ENCODE assay signal across 10 mouse cellular contexts in the genomic region with DNA sequence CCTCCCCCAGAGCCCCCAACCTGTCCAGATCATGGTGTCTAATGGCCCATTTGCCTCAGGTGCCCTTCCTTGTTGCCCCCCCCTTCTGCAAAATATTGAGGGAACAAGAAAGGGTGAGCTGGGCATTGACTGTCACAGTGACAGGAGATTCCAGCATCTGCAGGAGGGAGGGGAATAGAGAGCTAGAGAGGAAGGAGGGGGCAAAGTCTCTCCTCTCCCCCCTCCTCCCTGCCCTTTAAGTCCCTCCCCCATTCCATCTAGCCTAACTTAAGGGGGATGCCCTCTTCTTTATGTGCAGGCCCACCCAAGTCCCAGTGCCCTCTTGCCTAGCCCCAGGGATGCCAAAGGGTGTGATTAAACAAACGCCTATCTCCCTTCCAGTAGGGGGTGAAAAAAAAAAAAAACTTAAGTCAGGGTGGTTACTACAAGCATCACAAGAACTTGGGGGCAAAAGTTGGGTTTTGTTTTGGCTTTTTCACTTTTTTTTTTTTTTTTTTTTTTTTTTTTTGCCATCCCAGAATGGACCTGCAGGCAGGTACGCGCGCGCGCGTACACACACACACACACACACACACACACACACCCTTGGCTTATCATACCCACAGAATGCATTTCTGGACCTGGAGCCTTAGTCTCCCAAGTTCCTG.
DNase-seq lines count a peak whose midpoint lies in the region; ATAC-seq and TF ChIP-seq lines count a peak whose summit lies in the region.
"Had no signal": no experiment of that assay in that cellular context is flagged by ENCODE, and none has a peak within 500 bp of the region (broad histone marks: within the 10 kb centered on the region; RNA-seq: fewer than 3 reads in every experiment).

No protein-coding gene starts in this region.

- peaks cover 23% of the 10 kb centered on the region for H3K4me1 ChIP-seq in heart, embryonic 16.5 days (ENCODE audit: control insufficient read depth, insufficient read depth, low read length)
- H3K4me1 ChIP-seq in forebrain, embryonic 14.5 days (ENCODE audit: control insufficient read depth, insufficient read depth, low read length), result peaks cover 28% of the 10 kb centered on the region
- H3K4me1 ChIP-seq in midbrain, embryonic 11.5 days (ENCODE audit: control insufficient read depth, insufficient read depth, low read length), result peaks cover 21% of the 10 kb centered on the region

- no peak overlapping the region for H3K9ac ChIP-seq in heart, embryonic 16.5 days (ENCODE audit: low read length)
- no peak overlapping the region for H3K9ac ChIP-seq in forebrain, embryonic 14.5 days (ENCODE audit: low read length)
- H3K9ac ChIP-seq in midbrain, embryonic 11.5 days (ENCODE audit: low read length), result no peak overlapping the region

- H3K9me3 ChIP-seq in heart, embryonic 16.5 days (replicated peaks; ENCODE audit: control insufficient read depth, low read length), result no peaks in the 10 kb centered on the region
- no peaks in the 10 kb centered on the region for H3K9me3 ChIP-seq in forebrain, embryonic 14.5 days (replicated peaks; ENCODE audit: control insufficient read depth, low read length)
- no peaks in the 10 kb centered on the region for H3K9me3 ChIP-seq in midbrain, embryonic 11.5 days (ENCODE audit: control insufficient read depth, low read length)

- 0% methylated on average over 7 of the region's 7 CpGs for WGBS in heart, embryonic 16.5 days
- 0% methylated on average over 7 of the region's 7 CpGs for WGBS in forebrain, embryonic 14.5 days
- 0% methylated on average over 7 of the region's 7 CpGs for WGBS in midbrain, embryonic 11.5 days

- no peak for ATAC-seq in heart, embryonic 16.5 days (replicated peaks; ENCODE audit: extremely low read depth, insufficient read depth, low FRiP score)
- no peak for ATAC-seq in forebrain, embryonic 14.5 days
- ATAC-seq in midbrain, embryonic 11.5 days (ENCODE audit: low FRiP score), result no peak
- no peak for ATAC-seq in megakaryocyte-erythroid progenitor cell, adult 5-6 weeks (replicated peaks; ENCODE audit: low FRiP score, low TSS enrichment, poor library complexity, severe bottlenecking)

- no peak for TF ChIP-seq POLR2A in brain, embryonic 14.5 days (IDR thresholded peaks at IDR 0.05; ENCODE audit: borderline replicate concordance, extremely low read depth, insufficient read depth, insufficient read length, poor library complexity, severe bottlenecking)

- no peaks in the 10 kb centered on the region for H3K36me3 ChIP-seq in heart, embryonic 16.5 days (ENCODE audit: control insufficient read depth, insufficient read depth)
- no peaks in the 10 kb centered on the region for H3K36me3 ChIP-seq in forebrain, embryonic 14.5 days (ENCODE audit: control insufficient read depth, insufficient read depth, low read length)
- no peaks in the 10 kb centered on the region for H3K36me3 ChIP-seq in midbrain, embryonic 11.5 days (ENCODE audit: control insufficient read depth, insufficient read depth, low read length)

- intact Hi-C loops in heart, postnatal 36 days (cut with DNase I), result no loop called here

- no peak overlapping the region for H3K27ac ChIP-seq in heart, embryonic 16.5 days (ENCODE audit: low read length)
- no peak overlapping the region for H3K27ac ChIP-seq in forebrain, embryonic 14.5 days (ENCODE audit: low read depth, low read length)
- H3K27ac ChIP-seq in midbrain, embryonic 11.5 days (ENCODE audit: low read depth, low read length), result no peak overlapping the region

- peak overlapping the region; percentile 41 for H3K4me3 ChIP-seq in heart, embryonic 16.5 days (ENCODE audit: low read length)
- H3K4me3 ChIP-seq in forebrain, embryonic 14.5 days (ENCODE audit: low read depth, low read length), result peak overlapping the region; percentile 23
- peak overlapping the region; percentile 19 for H3K4me3 ChIP-seq in midbrain, embryonic 11.5 days (ENCODE audit: low read depth, low read length)
- H3K4me3 ChIP-seq: erythroblast, embryonic 14.5 days had no signal

- H3K4me2 ChIP-seq in heart, embryonic 16.5 days (ENCODE audit: low read depth, low read length), result peak overlapping the region; percentile 60
- H3K4me2 ChIP-seq in forebrain, embryonic 14.5 days (ENCODE audit: low read length), result peak overlapping the region; percentile 87
- H3K4me2 ChIP-seq in midbrain, embryonic 11.5 days, result peak overlapping the region; percentile 34

- no peak for DNase-seq in heart, postnatal 36 days
- peak; percentile 7 for DNase-seq in brain, embryonic 14.5 days (ENCODE audit: low read depth)
- DNase-seq in forebrain, embryonic 14.5 days (ENCODE audit: low spot score), result peak; percentile 13
- no peak for DNase-seq in midbrain, embryonic 11.5 days (ENCODE audit: low spot score, missing footprints)
- no peak for DNase-seq in urinary bladder, postnatal 25 days (ENCODE audit: low spot score)
- no peak for DNase-seq in adrenal gland, adult (ENCODE audit: inconsistent age in 2 of 2, low spot score in 1 of 2)
- DNase-seq: kidney, adult 9 months had no signal

- peaks cover 85% of the 10 kb centered on the region for H3K27me3 ChIP-seq in heart, embryonic 16.5 days (ENCODE audit: control insufficient read depth, insufficient read depth, low read length)
- H3K27me3 ChIP-seq in forebrain, embryonic 14.5 days (replicated peaks; ENCODE audit: control insufficient read depth, insufficient read depth, low read length), result peaks cover 71% of the 10 kb centered on the region
- H3K27me3 ChIP-seq in midbrain, embryonic 11.5 days (ENCODE audit: control insufficient read depth, insufficient read depth, low read length), result peaks cover 82% of the 10 kb centered on the region

- TF ChIP-seq CTCF in brain, embryonic 14.5 days (IDR thresholded peaks at IDR 0.05; ENCODE audit: borderline replicate concordance, extremely low read depth, insufficient read depth, insufficient read length), result no peak

Comparison
In these comparisons a context has a peak if more than half of its experiments do, and no peak if none do; other contexts are left out.
1. H3K4me2 ChIP-seq: peak in every context shown above with its lines; median percentile 87 in forebrain, embryonic 14.5 days; 60 in heart, embryonic 16.5 days; 34 in midbrain, embryonic 11.5 days.
2. DNase-seq: peak in brain, embryonic 14.5 days (single experiment) and forebrain, embryonic 14.5 days (single experiment); none in heart, postnatal 36 days (0 of 2), midbrain, embryonic 11.5 days (single experiment), urinary bladder, postnatal 25 days (single experiment) and adrenal gland, adult (0 of 2).
3. Peak in every context shown above with its lines, with median percentiles within 50 percentile points of each other: H3K4me3 ChIP-seq.